Mouse (Mus musculus) retina, embryonic 14.5 days (tissue): ENCODE measurements at regions not wholly inside any gene's neighbourhood (a gene's known extent, or its start where the extent isn't known, plus 50 kb on each side); places are given as distances from the start of the nearest gene placed in this dataset.
A peak's percentile ranks its signal among the peaks of the same experiment; 100 is the strongest.

ENCODE experiments used
- DNase-seq: peaks from one replicate; pipeline ENCODE4 v3.0.0-alpha.2; 2015; ENCODE audit warnings: low spot score

GRCm38 (mm10) chr16:93015636-93016035 lies 189.7 kb upstream of the Runx1 start:
- DNase-seq, result no peak

GRCm38 (mm10) chr16:93014991-93015390 lies 189.0 kb upstream of the Runx1 start:
- DNase-seq, result no peak

GRCm38 (mm10) chr16:93013881-93014280 lies 187.9 kb upstream of the Runx1 start:
- DNase-seq, result no peak

GRCm38 (mm10) chr16:93013256-93013655 lies 187.3 kb upstream of the Runx1 start:
- no peak for DNase-seq

- DNase-seq, result no peak
Measured at GRCm38 (mm10) chr16:93011474-93011873, 185.5 kb upstream of the Runx1 start.

GRCm38 (mm10) chr16:93006321-93006984 lies 180.5 kb upstream of the Runx1 start:
- peak; percentile 48 for DNase-seq

- DNase-seq, result no peak
Measured at GRCm38 (mm10) chr16:93005470-93005869, 179.5 kb upstream of the Runx1 start.

- DNase-seq, result no peak
Measured at GRCm38 (mm10) chr16:93003830-93004229, 177.9 kb upstream of the Runx1 start.

- no peak for DNase-seq
Measured at GRCm38 (mm10) chr16:92998689-92999088, 172.7 kb upstream of the Runx1 start.

- no peak for DNase-seq
Measured at GRCm38 (mm10) chr16:92997636-92998035, 171.7 kb upstream of the Runx1 start.

- DNase-seq, result no peak
Measured at GRCm38 (mm10) chr16:92995993-92996350, 170.0 kb upstream of the Runx1 start.

- no peak for DNase-seq
Measured at GRCm38 (mm10) chr16:92995132-92995992, 169.4 kb upstream of the Runx1 start.

- DNase-seq, result no peak
Measured at GRCm38 (mm10) chr16:92992876-92993275, 166.9 kb upstream of the Runx1 start.

GRCm38 (mm10) chr16:92991405-92991804 lies 165.5 kb upstream of the Runx1 start:
- no peak for DNase-seq

GRCm38 (mm10) chr16:92988416-92988815 lies 162.5 kb upstream of the Runx1 start:
- no peak for DNase-seq

GRCm38 (mm10) chr16:92988000-92988399 lies 162.1 kb upstream of the Runx1 start:
- DNase-seq, result no peak

- peak; percentile 33 for DNase-seq
Measured at GRCm38 (mm10) chr16:92985768-92986167, 159.8 kb upstream of the Runx1 start.

- DNase-seq, result no peak
Measured at GRCm38 (mm10) chr16:92982934-92983333, 157.0 kb upstream of the Runx1 start.

GRCm38 (mm10) chr16:92979620-92980330 lies 153.8 kb upstream of the Runx1 start:
- no peak for DNase-seq

GRCm38 (mm10) chr16:92976097-92976496 lies 150.1 kb upstream of the Runx1 start:
- no peak for DNase-seq

- DNase-seq, result no peak
Measured at GRCm38 (mm10) chr16:92975090-92975489, 149.1 kb upstream of the Runx1 start.

- DNase-seq, result no peak
Measured at GRCm38 (mm10) chr16:92972681-92973080, 146.7 kb upstream of the Runx1 start.

GRCm38 (mm10) chr16:92971956-92972355 lies 146.0 kb upstream of the Runx1 start:
- DNase-seq, result no peak
